Mouse (Mus musculus) testis, adult 2 months (tissue): ENCODE data around the gene Txndc15. TPM values are rescaled to one million over a fixed set of nuclear protein-coding genes. Genes with fewer than 3 reads are reported as not detected.

ENCODE experiments used
- H3K27ac ChIP-seq: fragments of 200-500 bp; 2 replicates; pipeline ENCODE4 v1.5.1; 2012; ENCODE audit warnings: low read depth, low read length; ENCODE audit not compliant: control insufficient read depth, insufficient read depth
- H3K27me3 ChIP-seq: fragments of 200-500 bp; 2 replicates; pipeline ENCODE4 v1.6.1; 2012; ENCODE audit warnings: mild to moderate bottlenecking, low read length, moderate library complexity; ENCODE audit not compliant: control insufficient read depth, insufficient read depth
- H3K36me3 ChIP-seq: fragments of 200-500 bp; 2 replicates; pipeline ENCODE4 v1.6.1; 2012; ENCODE audit warnings: mild to moderate bottlenecking, low read length; ENCODE audit not compliant: control insufficient read depth, insufficient read depth
- H3K4me1 ChIP-seq: fragments of 200-500 bp; 2 replicates; pipeline ENCODE4 v1.6.1; 2012; ENCODE audit warnings: low read length; ENCODE audit not compliant: control insufficient read depth, insufficient read depth
- H3K4me3 ChIP-seq: fragments of 200-500 bp; 2 replicates; pipeline ENCODE4 v1.5.1; 2012; ENCODE audit warnings: low read depth, mild to moderate bottlenecking, low read length, moderate library complexity, mixed read lengths; ENCODE audit not compliant: control insufficient read depth
- CTCF ChIP-seq: fragments of 200-500 bp; IDR thresholded peaks from 2 replicates; pipeline ENCODE4 v1.5.1; 2012; ENCODE audit warnings: low read depth, mild to moderate bottlenecking, inconsistent platforms, low read length, moderate library complexity; ENCODE audit not compliant: control insufficient read depth, insufficient read depth, insufficient replicate concordance
- POLR2A ChIP-seq: fragments of 200-500 bp; IDR thresholded peaks from 2 replicates; pipeline ENCODE4 v1.6.1; 2012; ENCODE audit warnings: low read depth, mild to moderate bottlenecking, inconsistent platforms, low read length, moderate library complexity; ENCODE audit not compliant: control insufficient read depth
- polyA plus RNA-seq: library from polyadenylated mRNA; depleted of rRNA; stranded (reverse); fragments of >200 nt; gene quantifications from 2 replicates; pipeline ENCODE4 v1.2.3, GENCODE M21; 2012

Gene Txndc15
- polyA plus RNA-seq, 1 experiment: 7.8 TPM

GRCm38 (mm10) chr13:55715908-55716510 lies 1.6 kb downstream of the Txndc15 start:
- no peak for TF ChIP-seq CTCF
- TF ChIP-seq POLR2A: no peak
- Histone ChIP-seq H3K27me3 (no peaks in the 10 kb centered on the region), H3K4me1 (peaks cover 9% of the 10 kb centered on the region), H3K36me3 (no peaks in the 10 kb centered on the region), H3K4me3 (no peak overlapping the region), H3K27ac (no peak overlapping the region)

GRCm38 (mm10) chr13:55721516-55721915 lies 7.1 kb downstream of the Txndc15 start:
- H3K27ac ChIP-seq: no peak overlapping the region
- H3K4me3 ChIP-seq: no peak overlapping the region
- TF ChIP-seq POLR2A: no peak
- TF ChIP-seq CTCF: no peak
- H3K27me3 ChIP-seq: no peaks in the 10 kb centered on the region
- no peaks in the 10 kb centered on the region for H3K4me1 ChIP-seq
- H3K36me3 ChIP-seq: no peaks in the 10 kb centered on the region

GRCm38 (mm10) chr13:55721995-55722394 lies 7.5 kb downstream of the Txndc15 start:
- Histone ChIP-seq H3K27ac (no peak overlapping the region), H3K4me1 (no peaks in the 10 kb centered on the region), H3K27me3 (no peaks in the 10 kb centered on the region), H3K36me3 (no peaks in the 10 kb centered on the region), H3K4me3 (no peak overlapping the region)
- TF ChIP-seq POLR2A (no peak), CTCF (no peak)

GRCm38 (mm10) chr13:55726598-55727119 lies 12.2 kb downstream of the Txndc15 start:
- H3K36me3 ChIP-seq: no peaks in the 10 kb centered on the region
- no peaks in the 10 kb centered on the region for H3K27me3 ChIP-seq
- peak overlapping the region; percentile 90 for H3K4me3 ChIP-seq
- H3K27ac ChIP-seq: peak overlapping the region; percentile 80
- H3K4me1 ChIP-seq: peaks cover 3% of the 10 kb centered on the region; the same call in 1 of the 2 replicates
- no peak for TF ChIP-seq POLR2A
- no peak for TF ChIP-seq CTCF

GRCm38 (mm10) chr13:55727120-55727838 lies 12.8 kb downstream of the Txndc15 start, which contains the start of gene Pcbd2:
TSS of gene Pcbd2 (plus strand) at chr13:55727368.
- peak within 1 kb of the TSS; percentile 80 for H3K27ac ChIP-seq
- peak within 1 kb of the TSS; percentile 90 for H3K4me3 ChIP-seq
- H3K4me1 ChIP-seq: peaks cover 3% of the 10 kb centered on the region; the same call in 1 of the 2 replicates
- H3K27me3 ChIP-seq: no peaks in the 10 kb centered on the region
- H3K36me3 ChIP-seq: no peaks in the 10 kb centered on the region
- TF ChIP-seq POLR2A (no peak), CTCF (no peak)

GRCm38 (mm10) chr13:55727839-55728238 lies 13.4 kb downstream of the Txndc15 start:
- Histone ChIP-seq H3K36me3 (no peaks in the 10 kb centered on the region), H3K27ac (peak overlapping the region; percentile 80), H3K4me3 (peak overlapping the region; percentile 90), H3K4me1 (peaks cover 3% of the 10 kb centered on the region; the same call in 1 of the 2 replicates), H3K27me3 (no peaks in the 10 kb centered on the region)
- TF ChIP-seq POLR2A (peak; percentile 21; the same call in 1 of the 2 replicates), CTCF (no peak)

GRCm38 (mm10) chr13:55730716-55731115 lies 16.3 kb downstream of the Txndc15 start:
- no peak for TF ChIP-seq POLR2A
- no peak for TF ChIP-seq CTCF
- H3K36me3 ChIP-seq: no peaks in the 10 kb centered on the region
- no peak overlapping the region for H3K4me3 ChIP-seq
- H3K27me3 ChIP-seq: no peaks in the 10 kb centered on the region
- H3K4me1 ChIP-seq: peaks cover 3% of the 10 kb centered on the region; the same call in 1 of the 2 replicates
- no peak overlapping the region for H3K27ac ChIP-seq
